Mouse (Mus musculus) small intestine, adult 2 months (tissue): ENCODE measurements around the gene S100a9. TPM values are rescaled to one million over a fixed set of nuclear protein-coding genes. Genes with fewer than 3 reads are reported as not detected.

Experiments used
- H3K27ac ChIP-seq: fragments of 200-500 bp; 2 replicates; pipeline ENCODE4 v1.5.1; 2012; ENCODE audit warnings: low read depth, low read length, control low read depth, inconsistent platforms; ENCODE audit not compliant: insufficient read depth
- H3K27me3 ChIP-seq: fragments of 200-500 bp; 2 replicates; pipeline ENCODE4 v1.6.1; 2012; ENCODE audit warnings: mild to moderate bottlenecking, moderate library complexity, low read length, inconsistent platforms; ENCODE audit not compliant: control insufficient read depth, insufficient read depth
- H3K36me3 ChIP-seq: fragments of 200-500 bp; 2 replicates; pipeline ENCODE4 v1.6.1; 2012; ENCODE audit warnings: mild to moderate bottlenecking, low read length, control low read depth, inconsistent platforms; ENCODE audit not compliant: control insufficient read depth, insufficient read depth
- H3K4me1 ChIP-seq: fragments of 200-500 bp; 2 replicates; pipeline ENCODE4 v1.6.1; 2012; ENCODE audit warnings: low read length, inconsistent platforms, mixed read lengths; ENCODE audit not compliant: control insufficient read depth, insufficient read depth, insufficient read length
- H3K4me3 ChIP-seq: fragments of 200-500 bp; 2 replicates; pipeline ENCODE4 v1.5.1; 2012; ENCODE audit warnings: low read depth, mild to moderate bottlenecking, control low read depth, inconsistent platforms, low read length, moderate library complexity
- CTCF ChIP-seq: fragments of 200-500 bp; IDR thresholded peaks from 2 replicates; pipeline ENCODE4 v1.5.1; 2012; ENCODE audit warnings: low read depth, mild to moderate bottlenecking, control low read depth, inconsistent platforms, low read length, moderate library complexity, mixed read lengths; ENCODE audit not compliant: insufficient replicate concordance, insufficient read length; ENCODE audit errors: extremely low read depth
- POLR2A ChIP-seq: fragments of 200-500 bp; IDR thresholded peaks from 2 replicates; pipeline ENCODE4 v1.6.1; 2012; ENCODE audit warnings: low read depth, mild to moderate bottlenecking, control low read depth, inconsistent platforms, low read length, moderate library complexity
- WGBS: fragments of 180-500 bp; shearing (Covaris S2); methylation state at CpG from one replicate; pipeline ENCODE4 v1.1.7; 2018; 5-methylcytosine and 5-hydroxymethylcytosine counted together
- polyA plus RNA-seq: library from polyadenylated mRNA; depleted of rRNA; stranded (reverse); fragments of >200 nt; gene quantifications from 2 replicates; pipeline ENCODE4 v1.2.3, GENCODE M21; 2012; rRNA removed

The S100a9 gene
- 0.44 TPM in 1 of 2 replicates, not detected in the other for polyA plus RNA-seq

DNA sequence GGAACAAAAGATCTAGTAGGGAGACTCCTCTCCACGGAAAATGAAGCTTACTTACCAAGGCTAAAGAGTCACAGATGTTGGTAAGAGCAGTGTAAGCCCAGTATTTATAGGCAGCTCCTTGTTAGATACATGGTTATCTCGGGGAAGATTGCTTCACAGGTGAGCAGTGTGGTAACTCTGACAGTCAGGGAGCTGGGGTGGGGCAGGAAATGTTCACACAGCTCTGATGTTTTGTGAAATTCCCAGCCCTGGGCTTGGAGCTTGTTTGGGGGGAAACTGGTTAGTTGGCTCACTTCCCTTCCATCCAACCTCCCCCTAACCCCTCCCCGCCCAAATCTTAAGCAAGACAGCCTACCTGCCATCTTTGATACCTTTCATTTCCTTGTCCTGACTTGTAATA lies at the start of gene S100a9:
S100a9 (minus strand) TSS at position 109 of the 400 bp plus-strand sequence.
- WGBS: 49% methylated on average over 3 of the region's 3 CpGs
- no peak within 1 kb of the TSS for H3K27ac ChIP-seq
- H3K36me3 ChIP-seq: no peaks in the 10 kb centered on the region
- H3K4me1 ChIP-seq: no peaks in the 10 kb centered on the region
- no peak for TF ChIP-seq CTCF
- no peak for TF ChIP-seq POLR2A
- H3K4me3 ChIP-seq: no peak within 1 kb of the TSS
- no peaks in the 10 kb centered on the region for H3K27me3 ChIP-seq

DNA sequence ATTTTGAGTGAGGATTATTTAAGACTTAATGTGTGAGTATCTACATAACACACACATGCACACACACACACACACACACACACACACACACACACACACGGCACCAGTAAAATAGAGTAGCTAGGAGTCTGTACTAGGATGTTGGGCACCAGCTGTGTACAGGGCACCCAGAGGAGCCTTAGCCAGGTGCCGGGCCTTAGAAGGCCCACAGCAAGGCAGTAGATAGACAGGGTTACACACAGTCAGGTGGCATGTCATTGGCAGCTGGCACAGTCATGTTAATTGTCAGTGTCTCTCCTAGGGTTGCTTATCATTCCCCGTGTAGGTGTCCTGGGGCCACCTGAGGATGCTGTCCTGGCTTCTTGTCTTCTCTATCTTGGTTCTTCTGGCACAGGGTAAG lies 31.1 kb upstream of the S100a9 start, which contains the start of gene Pglyrp4:
Pglyrp4 (plus strand) TSS at position 301 of the 400 bp plus-strand sequence.
- Histone ChIP-seq H3K27me3 (no peaks in the 10 kb centered on the region; the same call in 1 of the 2 replicates), H3K4me1 (no peaks in the 10 kb centered on the region), H3K36me3 (no peaks in the 10 kb centered on the region), H3K4me3 (no peak within 1 kb of the TSS), H3K27ac (no peak within 1 kb of the TSS)
- WGBS: 80% methylated on average over 3 of the region's 3 CpGs
- TF ChIP-seq POLR2A (no peak), CTCF (no peak)

DNA sequence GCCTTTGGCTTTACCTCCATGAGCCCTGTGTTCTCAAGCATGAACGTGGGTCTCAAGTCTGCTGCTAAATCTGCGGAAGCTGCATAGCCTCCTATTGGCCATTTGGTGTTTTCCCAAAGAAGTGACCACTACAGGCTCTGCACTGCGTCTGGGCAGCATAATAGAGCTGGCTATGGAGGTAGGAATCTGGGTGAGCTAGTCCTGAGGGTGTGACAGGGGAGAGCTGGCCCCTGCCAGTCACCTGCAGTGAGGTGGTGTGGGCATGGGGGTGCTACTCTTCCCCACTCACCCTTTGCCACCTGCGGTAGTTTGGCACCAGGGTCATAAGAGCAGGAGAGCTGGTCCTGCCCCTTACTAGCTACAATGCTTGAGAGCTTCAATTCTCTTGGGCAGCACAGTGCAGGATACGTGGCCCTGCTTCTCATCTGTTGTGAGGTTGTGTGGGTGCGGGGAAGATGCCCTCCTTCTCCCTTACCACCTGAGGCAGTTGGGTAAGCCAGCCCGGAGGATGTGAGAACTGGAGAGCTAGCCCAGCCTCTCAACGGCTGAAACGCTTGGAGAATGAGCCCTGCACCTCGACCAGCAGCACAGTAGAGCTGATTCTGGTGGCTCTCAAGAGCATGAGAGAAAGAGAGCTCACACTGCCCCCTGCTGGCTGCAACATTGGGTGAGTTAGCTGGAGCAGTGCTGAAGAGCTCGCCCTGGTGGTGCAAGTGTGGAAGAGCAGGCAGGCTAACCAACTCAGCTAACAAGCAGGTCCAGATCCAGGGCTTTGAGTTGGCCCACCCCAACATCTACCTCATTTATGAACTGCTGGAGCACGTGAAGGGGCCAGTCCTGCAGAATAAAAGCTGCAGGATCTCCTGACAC lies 14.3 kb upstream of the S100a9 start:
- Histone ChIP-seq H3K36me3 (no peaks in the 10 kb centered on the region), H3K27me3 (no peaks in the 10 kb centered on the region), H3K4me3 (no peak overlapping the region), H3K27ac (no peak overlapping the region), H3K4me1 (no peaks in the 10 kb centered on the region)
- WGBS: 42% methylated on average over 12 of the region's 12 CpGs
- TF ChIP-seq CTCF (peak; percentile 99), POLR2A (no peak)

DNA sequence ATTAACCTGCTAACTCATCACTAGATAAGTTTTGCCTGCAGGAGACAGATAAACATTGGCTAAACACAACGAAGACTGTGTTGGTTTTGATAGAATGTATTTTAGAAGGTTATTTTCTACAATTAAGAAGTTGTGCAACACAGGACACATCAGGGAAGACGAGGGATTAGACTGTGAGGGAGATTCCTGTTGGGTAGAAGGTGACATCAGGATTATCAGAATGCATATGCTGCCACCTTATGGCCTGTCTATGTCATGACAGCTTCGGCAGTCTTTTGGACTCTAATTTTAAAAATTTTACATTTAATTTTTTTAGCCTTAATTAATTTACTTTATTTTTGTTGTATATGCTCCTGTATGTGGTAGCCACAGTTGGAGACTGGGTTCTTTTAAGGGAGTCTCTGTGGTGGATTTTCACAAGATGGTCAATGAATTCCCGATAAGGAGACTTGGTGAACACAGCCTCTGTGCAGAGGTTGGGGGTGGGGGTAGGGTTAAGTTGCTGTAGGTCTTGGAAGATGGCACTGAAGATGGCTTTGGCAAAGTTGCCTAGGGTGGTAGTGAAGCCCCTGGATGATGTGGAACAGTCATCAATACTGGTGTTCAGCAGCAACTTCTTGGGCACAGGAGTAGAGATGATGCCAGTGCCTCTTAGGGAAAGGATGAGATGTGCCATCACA lies 13.1 kb upstream of the S100a9 start:
- Histone ChIP-seq H3K27me3 (no peaks in the 10 kb centered on the region; the same call in 1 of the 2 replicates), H3K27ac (no peak overlapping the region), H3K4me1 (no peaks in the 10 kb centered on the region), H3K4me3 (no peak overlapping the region), H3K36me3 (no peaks in the 10 kb centered on the region)
- TF ChIP-seq CTCF (no peak), POLR2A (no peak)
- WGBS: 15% methylated on average over 4 of the region's 4 CpGs

DNA sequence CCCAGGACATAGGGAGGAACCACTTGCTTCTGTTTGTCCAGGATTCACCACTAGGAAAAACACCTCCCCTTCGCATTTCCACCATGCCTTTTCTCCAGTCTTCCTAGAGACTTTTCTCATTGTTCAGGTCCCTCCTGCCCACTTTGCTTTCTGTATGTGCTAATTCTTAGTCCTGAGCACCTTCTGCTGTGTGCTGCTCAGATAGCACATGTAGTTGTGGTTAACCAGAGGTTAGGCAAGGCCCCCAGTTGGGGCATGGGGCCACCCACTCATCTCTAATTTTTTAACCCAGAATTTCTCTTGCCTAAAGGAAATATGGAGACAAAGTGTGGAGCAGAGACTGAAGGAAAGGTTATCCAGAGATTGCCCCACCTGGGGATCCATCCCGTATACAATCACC lies 6.7 kb upstream of the S100a9 start:
- no peaks in the 10 kb centered on the region for H3K36me3 ChIP-seq
- WGBS: 73% methylated on average over 2 of the region's 2 CpGs
- no peaks in the 10 kb centered on the region; the same call in 1 of the 2 replicates for H3K27me3 ChIP-seq
- no peak overlapping the region for H3K27ac ChIP-seq
- H3K4me1 ChIP-seq: no peaks in the 10 kb centered on the region
- no peak overlapping the region for H3K4me3 ChIP-seq
- no peak for TF ChIP-seq POLR2A

DNA sequence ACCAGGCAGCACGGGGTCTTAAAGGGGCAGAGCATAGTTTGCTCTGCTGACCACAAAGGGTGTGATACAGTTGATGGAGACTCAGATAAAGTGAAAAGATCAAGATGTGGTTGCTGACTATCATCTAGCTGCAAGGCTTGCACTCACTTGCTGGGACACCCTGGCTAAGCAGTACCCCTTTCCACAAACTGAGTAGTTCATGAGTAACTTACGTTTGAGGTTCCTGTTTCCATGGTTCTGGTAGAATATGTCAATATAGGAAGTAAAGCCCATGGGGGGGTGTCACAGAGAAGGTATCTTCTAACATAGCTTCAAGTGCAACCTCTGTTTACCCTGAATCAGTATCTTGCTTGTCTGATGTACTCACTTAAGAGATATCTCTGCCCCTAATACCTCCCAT lies 2.0 kb downstream of the S100a9 start:
- no peak overlapping the region for H3K4me3 ChIP-seq
- no peak overlapping the region for H3K27ac ChIP-seq
- 73% methylated on average over 2 of the region's 2 CpGs for WGBS
- TF ChIP-seq CTCF (no peak), POLR2A (no peak)
- H3K4me1 ChIP-seq: no peaks in the 10 kb centered on the region
- H3K27me3 ChIP-seq: no peaks in the 10 kb centered on the region
- no peaks in the 10 kb centered on the region for H3K36me3 ChIP-seq

DNA sequence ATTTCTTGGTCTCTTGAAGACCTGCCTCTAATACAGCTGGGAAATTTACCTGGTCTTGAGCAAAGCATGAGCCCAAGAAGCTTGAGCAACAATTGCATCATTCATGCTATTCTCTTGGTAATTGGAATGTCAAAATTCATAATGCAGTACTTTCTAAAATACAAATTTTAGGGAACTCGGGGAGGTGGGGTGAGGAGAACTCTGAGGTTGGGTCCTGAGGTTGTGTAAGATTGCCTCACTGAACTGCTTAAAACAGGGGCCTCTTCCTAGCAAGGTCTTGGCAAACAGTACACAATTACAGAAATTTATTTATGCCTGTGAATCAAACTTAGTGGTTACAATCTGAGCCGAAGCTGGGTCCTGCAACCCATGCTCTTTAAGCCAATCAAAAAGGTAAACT lies 8.7 kb downstream of the S100a9 start:
- no peaks in the 10 kb centered on the region for H3K4me1 ChIP-seq
- H3K27ac ChIP-seq: no peak overlapping the region
- TF ChIP-seq CTCF (no peak), POLR2A (no peak)
- no peaks in the 10 kb centered on the region for H3K27me3 ChIP-seq
- H3K4me3 ChIP-seq: no peak overlapping the region
- no peaks in the 10 kb centered on the region for H3K36me3 ChIP-seq
- WGBS: 69% methylated on average over 2 of the region's 2 CpGs
